Mouse (Mus musculus) gastrocnemius, postnatal 10 days (tissue): ENCODE measurements around the gene Sec24b. TPM values are rescaled to one million over a fixed set of nuclear protein-coding genes. Genes with fewer than 3 reads are reported as not detected.

ENCODE experiments used
- DNase-seq: peaks from one replicate; pipeline ENCODE4 v3.0.0; 2021; ENCODE audit warnings: mixed read lengths
- total RNA-seq, 2 experiments: library from RNA; stranded (reverse); gene quantifications; 2 replicates each; pipeline ENCODE4 v1.2.3; 2021

Gene Sec24b
- total RNA-seq, 2 experiments from 2014 or later, result 21.4 to 33.1 TPM

GRCm38 (mm10) chr3:130055416-130056385 lies 5.7 kb downstream of the Sec24b start:
- DNase-seq, result no peak

GRCm38 (mm10) chr3:130054587-130054986 lies 6.8 kb downstream of the Sec24b start:
- DNase-seq, result no peak

DNA sequence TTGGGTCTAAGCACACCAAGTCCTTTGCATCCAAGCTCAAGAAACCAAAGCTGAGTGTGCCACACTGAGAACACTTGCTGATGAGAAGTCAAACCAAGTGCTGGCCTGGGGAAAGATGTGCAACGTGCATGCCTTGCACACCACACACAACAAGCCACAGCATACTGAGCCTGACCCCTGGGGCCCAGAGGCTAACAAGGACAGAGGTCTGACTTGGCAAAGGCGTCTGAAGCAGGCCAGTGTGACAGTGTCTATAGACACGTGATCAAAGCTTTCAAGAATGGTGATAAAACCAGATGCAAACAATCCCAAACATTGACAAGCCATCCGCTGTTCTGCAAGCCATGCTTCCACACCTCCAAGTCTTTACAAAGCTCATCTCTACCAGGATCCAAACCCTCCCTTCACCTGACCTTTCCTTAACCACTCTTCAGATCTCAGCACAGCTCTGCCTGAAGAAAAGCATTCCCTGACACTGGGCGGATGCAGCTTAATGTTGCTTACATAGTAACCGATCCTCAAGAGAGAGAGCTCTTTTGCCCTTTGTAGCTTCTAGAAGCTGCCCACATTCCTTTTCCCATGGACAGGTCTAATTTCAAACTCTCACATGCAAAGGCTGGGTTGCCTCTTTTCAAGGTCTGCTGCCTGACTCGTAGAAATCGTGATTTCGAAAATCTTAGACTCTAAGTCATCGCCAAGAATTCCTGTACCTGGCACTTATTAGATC lies 7.8 kb downstream of the Sec24b start:
- no peak for DNase-seq

DNA sequence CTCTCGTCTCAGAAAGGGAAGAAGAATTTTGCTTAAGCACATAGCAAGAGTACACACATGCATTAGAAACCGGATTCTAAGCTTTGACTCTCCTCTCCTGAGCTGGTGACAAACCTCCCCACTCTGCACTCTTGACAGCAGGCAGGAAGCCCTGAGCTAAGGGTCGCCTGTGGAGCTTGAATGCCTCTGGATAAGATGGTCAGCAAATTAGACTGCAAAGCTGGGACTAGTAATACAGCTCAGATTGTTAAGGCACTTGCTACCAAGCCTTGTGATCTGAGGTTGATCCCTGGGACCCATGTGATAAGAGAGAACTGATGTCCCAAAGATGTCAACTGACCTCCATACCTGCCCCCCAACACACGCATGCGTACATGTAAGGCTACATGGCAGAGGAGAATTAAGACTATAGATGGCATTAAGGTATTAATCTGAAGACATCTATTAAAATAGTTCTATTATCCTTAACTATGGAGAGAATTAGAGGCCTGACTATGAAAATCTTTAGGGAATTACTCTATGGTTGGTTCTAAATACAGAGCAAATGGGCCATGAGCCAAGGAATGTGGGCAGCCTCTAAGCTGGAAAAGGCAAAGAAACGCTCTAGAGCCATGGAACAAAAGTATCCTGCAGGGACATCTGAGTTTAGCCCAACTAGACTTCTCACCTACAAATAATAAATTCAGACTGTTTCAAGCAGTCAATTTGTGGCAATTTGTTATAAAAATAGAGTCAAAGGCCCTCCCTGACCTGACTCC lies 8.6 kb downstream of the Sec24b start:
- no peak for DNase-seq

DNA sequence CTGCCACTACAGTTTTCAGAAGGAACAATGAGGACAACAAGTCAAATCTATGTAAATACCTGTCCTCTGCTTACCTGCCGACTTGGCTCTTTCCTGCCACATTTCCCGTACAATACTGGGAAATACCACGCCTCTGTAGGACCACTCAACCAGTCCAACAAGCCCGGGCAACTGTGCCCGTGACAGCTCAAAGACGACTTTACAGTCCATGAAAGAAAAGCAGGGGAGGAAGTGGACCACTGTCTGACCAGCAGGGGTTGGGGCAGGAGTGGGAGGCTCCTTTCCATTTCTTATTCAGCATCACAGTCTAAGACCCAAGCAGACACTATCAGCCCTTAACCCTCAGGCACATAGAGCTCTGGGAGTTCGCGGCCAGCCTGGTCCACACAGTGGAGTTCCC lies 9.2 kb downstream of the Sec24b start:
- DNase-seq, result no peak

- DNase-seq, result no peak
These were observed 20.6 kb downstream of the Sec24b start for GRCm38 (mm10) chr3:130040711-130041110.

GRCm38 (mm10) chr3:130040017-130040416 lies 21.3 kb downstream of the Sec24b start:
- DNase-seq, result no peak

DNA sequence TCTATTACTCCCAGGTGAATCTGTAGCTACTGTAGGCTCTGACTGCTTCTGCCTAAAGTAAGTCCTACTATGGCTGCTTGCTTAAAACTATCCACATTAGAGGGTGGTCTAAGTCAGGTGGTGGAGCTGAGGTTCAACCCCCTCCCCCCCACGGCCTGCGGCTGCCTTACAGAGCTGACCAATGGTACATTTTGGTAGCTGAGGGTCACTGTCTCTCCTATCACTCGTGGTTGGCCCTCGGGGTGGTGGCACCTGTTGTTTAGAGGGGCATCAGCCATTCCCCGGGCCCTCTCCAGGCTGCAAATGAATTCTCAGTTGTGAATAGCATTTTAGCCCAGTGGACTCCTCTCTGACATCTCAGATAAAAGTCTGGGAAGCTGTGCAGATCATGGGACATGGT lies 32.6 kb downstream of the Sec24b start:
- DNase-seq, result no peak

DNA sequence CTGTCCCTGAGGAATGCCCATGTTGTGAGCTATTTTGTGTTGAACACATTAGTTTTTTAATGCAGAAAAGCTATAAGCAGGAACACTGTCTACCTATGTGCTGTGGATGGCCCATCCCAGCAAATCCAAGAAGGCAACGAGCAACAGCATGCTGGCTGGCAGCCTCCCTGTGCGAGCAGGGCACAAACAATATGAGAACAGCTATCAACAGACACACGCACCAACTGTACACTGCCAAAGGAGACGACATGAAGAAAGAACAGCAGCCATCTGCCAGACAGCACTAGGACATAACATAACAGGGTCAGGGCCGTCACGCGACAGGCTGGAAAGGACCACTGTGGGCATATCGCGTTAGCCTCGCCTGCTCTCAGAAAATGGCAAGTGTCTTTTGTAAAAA lies 35.2 kb downstream of the Sec24b start:
- DNase-seq, result no peak

- DNase-seq, result no peak
These were observed 35.8 kb downstream of the Sec24b start for GRCm38 (mm10) chr3:130025556-130025955.

DNA sequence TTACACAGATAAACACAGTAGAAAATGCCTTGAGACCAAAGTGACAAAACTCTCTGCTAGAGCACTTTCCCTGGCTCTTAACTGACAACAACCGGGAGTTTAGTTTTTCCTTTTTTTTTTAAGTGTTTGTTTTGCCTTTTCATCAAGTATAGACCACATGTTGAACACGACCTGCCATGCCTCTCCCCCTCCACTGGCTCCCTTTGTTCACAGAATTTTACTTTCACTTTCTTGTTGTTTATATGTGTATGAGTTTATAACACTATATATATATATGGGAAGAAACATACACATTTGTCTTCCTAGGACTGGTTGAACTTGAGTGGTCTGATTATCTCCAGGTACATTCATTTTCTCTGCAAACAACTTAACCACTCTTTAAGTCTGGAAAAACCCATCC lies 48.4 kb downstream of the Sec24b start:
- no peak for DNase-seq

GRCm38 (mm10) chr3:130011236-130011635 lies 50.1 kb downstream of the Sec24b start:
- DNase-seq, result no peak

- no peak for DNase-seq
These were observed 55.2 kb downstream of the Sec24b start for GRCm38 (mm10) chr3:130006141-130006540.

GRCm38 (mm10) chr3:130000926-130001325 lies 60.4 kb downstream of the Sec24b start:
- no peak for DNase-seq

DNA sequence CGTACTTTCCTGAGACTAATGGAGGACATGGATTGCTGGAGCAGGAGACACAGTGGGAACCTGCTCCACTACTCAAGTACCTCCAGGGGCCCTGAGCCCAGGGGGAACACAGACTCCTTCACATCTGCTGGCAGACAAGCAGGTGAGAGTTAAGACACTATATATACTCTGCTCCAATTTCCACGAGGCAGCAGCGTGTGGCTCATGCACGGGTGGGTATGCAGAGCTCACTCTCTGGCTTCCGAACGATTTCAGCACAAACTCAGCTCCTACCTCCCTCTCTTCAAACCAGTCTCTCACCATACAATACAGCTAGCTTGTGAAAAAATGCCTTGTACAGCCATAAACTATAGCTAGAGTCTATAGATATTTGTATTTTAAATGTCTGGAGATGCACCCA lies 62.8 kb downstream of the Sec24b start:
- no peak for DNase-seq

DNA sequence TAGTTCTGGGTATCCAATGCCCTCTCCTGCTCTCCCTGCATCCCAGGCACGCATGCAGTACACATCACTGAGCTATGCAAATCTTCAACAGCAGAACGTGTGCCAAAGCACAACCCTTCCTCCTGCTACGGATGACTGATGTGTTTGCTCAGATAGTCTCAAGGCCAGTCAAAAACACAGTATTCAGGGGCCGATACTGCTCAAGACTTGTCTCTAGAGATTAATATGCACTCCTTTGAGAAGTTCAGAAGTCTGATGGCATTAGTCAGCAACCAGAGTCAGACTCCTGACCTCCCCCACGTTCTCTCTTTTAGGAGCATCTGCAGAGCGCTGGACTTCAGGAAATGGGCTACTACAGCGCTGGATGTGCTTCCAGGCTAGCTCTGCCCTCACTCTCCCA lies 63.4 kb downstream of the Sec24b start:
- DNase-seq, result no peak

GRCm38 (mm10) chr3:129997324-129997723 lies 64.0 kb downstream of the Sec24b start:
- DNase-seq, result no peak

- DNase-seq, result no peak
These were observed 74.1 kb downstream of the Sec24b start for GRCm38 (mm10) chr3:129987297-129987696.

DNA sequence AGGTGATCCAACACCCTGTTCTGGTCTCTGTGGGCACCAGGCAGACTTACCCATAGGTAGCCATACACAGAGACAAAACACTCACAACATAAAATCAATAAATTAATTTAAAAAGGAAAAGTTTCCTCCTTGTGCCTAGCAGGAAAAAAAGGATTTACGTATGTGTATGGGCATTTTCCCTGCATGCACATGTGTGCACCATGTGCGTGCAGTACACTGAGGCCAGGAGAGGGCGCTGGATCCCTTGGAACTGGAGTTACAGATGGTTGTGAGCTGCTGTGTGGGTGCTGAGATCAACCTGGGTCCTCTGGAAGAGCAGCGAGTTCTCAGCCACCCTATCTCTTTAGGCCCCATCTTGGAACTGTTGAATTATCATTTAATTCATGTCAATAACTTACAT lies 76.0 kb downstream of the Sec24b start:
- no peak for DNase-seq

DNA sequence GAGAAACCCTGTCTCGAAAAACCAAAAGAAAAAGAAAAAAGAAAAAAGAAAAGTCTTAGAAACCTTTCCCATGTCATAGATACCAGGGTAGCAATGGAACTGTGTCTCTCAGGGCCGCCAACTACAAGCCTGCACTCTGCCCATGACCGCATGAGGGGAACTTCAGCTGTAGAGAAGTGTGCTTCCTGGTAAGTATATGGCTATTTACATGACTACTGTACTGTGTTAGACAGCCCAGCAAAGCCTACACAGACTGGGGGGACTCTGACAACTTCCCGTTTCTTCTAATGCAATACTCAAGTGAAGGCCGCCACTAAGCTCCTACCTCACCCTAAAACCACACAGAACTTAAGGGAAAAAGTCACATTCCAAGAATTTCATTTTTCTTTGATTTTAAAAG lies 76.6 kb downstream of the Sec24b start:
- no peak for DNase-seq

DNA sequence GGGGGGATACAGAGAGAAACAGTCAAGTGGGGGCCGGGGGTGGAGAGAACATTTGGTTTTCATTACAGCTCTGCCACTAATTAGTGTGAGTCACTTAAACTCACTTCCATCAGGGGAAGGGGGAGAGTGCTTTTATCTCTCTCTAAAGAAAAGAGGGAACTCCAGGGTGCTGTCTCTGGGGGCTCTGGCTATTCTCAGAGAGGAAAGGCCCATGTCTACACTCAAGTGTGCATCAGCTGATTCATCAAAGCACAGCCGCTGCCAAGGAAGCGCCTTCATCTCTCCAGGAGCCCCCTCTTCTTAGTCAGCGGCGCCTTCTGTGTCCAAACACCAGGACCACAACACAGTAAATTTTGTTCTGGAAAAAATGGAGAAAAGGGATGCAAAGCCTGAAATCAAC lies 79.1 kb downstream of the Sec24b start:
- DNase-seq, result no peak

GRCm38 (mm10) chr3:129981756-129982155 lies 79.6 kb downstream of the Sec24b start:
- DNase-seq, result no peak

GRCm38 (mm10) chr3:129979510-129979909 lies 81.8 kb downstream of the Sec24b start:
- DNase-seq, result no peak
